Comparison of ENCODE assay signal across 8 mouse cellular contexts in genomic region chr11:62005241-62005910, GRCm38 (mm10). TPM values are rescaled to one million over a fixed set of nuclear protein-coding genes. Genes with fewer than 3 reads are reported as not detected.
DNase-seq lines count a peak whose midpoint lies in the region; ATAC-seq and TF ChIP-seq lines count a peak whose summit lies in the region.

No protein-coding gene starts in this region.

- peak overlapping the region; percentile 13; the same call in 1 of the 2 replicates for H3K4me3 ChIP-seq in heart, postnatal 0 days (ENCODE audit: low read depth, low read length)
- peak overlapping the region; percentile 39 for H3K4me3 ChIP-seq in liver, embryonic 15.5 days (replicated peaks)
- H3K4me3 ChIP-seq in forebrain, embryonic 14.5 days (ENCODE audit: low read depth, low read length), result no peak overlapping the region

- no peaks in the 10 kb centered on the region for H3K27me3 ChIP-seq in heart, postnatal 0 days (ENCODE audit: control insufficient read depth, insufficient read depth, low read length)
- H3K27me3 ChIP-seq in liver, embryonic 15.5 days, result 0 out of 2 replicates have a peak, but pooled peaks cover 3% of the 10 kb centered on the region
- H3K27me3 ChIP-seq in forebrain, embryonic 14.5 days (replicated peaks; ENCODE audit: control insufficient read depth, insufficient read depth, low read length), result no peaks in the 10 kb centered on the region

- peak overlapping the region; percentile 26 for H3K4me2 ChIP-seq in heart, postnatal 0 days (ENCODE audit: low read depth, low read length)
- H3K4me2 ChIP-seq in liver, embryonic 15.5 days, result peak overlapping the region; percentile 61
- no peak overlapping the region for H3K4me2 ChIP-seq in forebrain, embryonic 14.5 days (ENCODE audit: low read length)

- peak overlapping the region; percentile 82 for H3K27ac ChIP-seq in heart, postnatal 0 days (ENCODE audit: low read depth)
- H3K27ac ChIP-seq in liver, embryonic 15.5 days (replicated peaks), result peak overlapping the region; percentile 83
- H3K27ac ChIP-seq in forebrain, embryonic 14.5 days (ENCODE audit: low read depth, low read length), result no peak overlapping the region

- peak; percentile 48 for DNase-seq in gastrocnemius, postnatal 14 days
- no peak for DNase-seq in gastrocnemius, adult 8-10 months (ENCODE audit: low spot score in 2 of 2)
- peak; percentile 18 for DNase-seq in CD4-positive helper T cell, adult 2 months (ENCODE audit: low read depth, low spot score)
- DNase-seq in heart, postnatal 0 days (ENCODE audit: low spot score), result peak; percentile 57
- DNase-seq in skeletal muscle tissue, adult 2 months (ENCODE audit: low read depth, low spot score), result peak; percentile 30
- DNase-seq in forebrain, embryonic 14.5 days (ENCODE audit: low spot score), result no peak

- H3K9me3 ChIP-seq in heart, postnatal 0 days (replicated peaks; ENCODE audit: control insufficient read depth, low read length), result no peaks in the 10 kb centered on the region
- no peaks in the 10 kb centered on the region for H3K9me3 ChIP-seq in liver, embryonic 15.5 days (replicated peaks)
- H3K9me3 ChIP-seq in forebrain, embryonic 14.5 days (replicated peaks; ENCODE audit: control insufficient read depth, low read length), result no peaks in the 10 kb centered on the region

- WGBS in heart, postnatal 0 days, result 30% methylated on average over 14 of the region's 14 CpGs
- WGBS in liver, embryonic 15.5 days (ENCODE audit: insufficient replicate concordance), result 13% methylated on average over 14 of the region's 14 CpGs
- 64% methylated on average over 14 of the region's 14 CpGs for WGBS in forebrain, embryonic 14.5 days

- H3K36me3 ChIP-seq in heart, postnatal 0 days (replicated peaks; ENCODE audit: control insufficient read depth, insufficient read depth, low read length), result no peaks in the 10 kb centered on the region
- peaks cover 5% of the 10 kb centered on the region for H3K36me3 ChIP-seq in liver, embryonic 15.5 days (replicated peaks)
- H3K36me3 ChIP-seq in forebrain, embryonic 14.5 days (ENCODE audit: control insufficient read depth, insufficient read depth, low read length), result no peaks in the 10 kb centered on the region

- no peaks in the 10 kb centered on the region; the same call in 1 of the 2 replicates for H3K4me1 ChIP-seq in heart, postnatal 0 days (ENCODE audit: control insufficient read depth, insufficient read depth)
- peaks cover 52% of the 10 kb centered on the region for H3K4me1 ChIP-seq in liver, embryonic 15.5 days (replicated peaks)
- H3K4me1 ChIP-seq in forebrain, embryonic 14.5 days (ENCODE audit: control insufficient read depth, insufficient read depth, low read length), result no peaks in the 10 kb centered on the region

- no peak overlapping the region for H3K9ac ChIP-seq in heart, postnatal 0 days (replicated peaks; ENCODE audit: low read depth, low read length)
- H3K9ac ChIP-seq in liver, embryonic 15.5 days, result peak overlapping the region; percentile 33; the same call in 1 of the 2 replicates
- no peak overlapping the region for H3K9ac ChIP-seq in forebrain, embryonic 14.5 days (ENCODE audit: low read length)

- no peak for TF ChIP-seq EP300 in heart, postnatal 0 days (IDR thresholded peaks at IDR 0.05; ENCODE audit: low read depth)

- intact Hi-C loops in gastrocnemius, postnatal 14 days (cut with DNase I; ENCODE audit: low total_unique reads), result no loop called here

- ATAC-seq in common myeloid progenitor, adult 5-6 weeks (replicated peaks; ENCODE audit: low read depth, poor library complexity, severe bottlenecking), result peak; percentile 88
- 0 out of 2 replicates have a peak, but pooled peaks have one; percentile 44 for ATAC-seq in heart, postnatal 0 days (ENCODE audit: insufficient read depth, low read depth)
- ATAC-seq in liver, embryonic 15.5 days (ENCODE audit: insufficient read depth), result peak; percentile 64
- ATAC-seq in forebrain, embryonic 14.5 days, result no peak

- no peak for TF ChIP-seq CTCF in heart, postnatal 0 days (IDR thresholded peaks at IDR 0.05; ENCODE audit: low read depth)

RNA-seq across cellular contexts. Expression of gene Specc1, which starts 48.8 kb away (rescaled TPM):
- 1 to 10 TPM; 5.0 to 5.4 TPM for total RNA-seq in gastrocnemius, postnatal 14 days (2021)
- 1 to 10 TPM; 1.5 to 2.7 (median 1.7) TPM for total RNA-seq in gastrocnemius, adult 8-10 months (2022)
- 33.6 and 33.9 TPM in 2 replicates for total RNA-seq in common myeloid progenitor, adult 5-6 weeks (2017)
- total RNA-seq in heart, postnatal 0 days (2014; rRNA removed; ENCODE audit: low replicate concordance), result 5.8 and 8.4 TPM in 2 replicates
- 4.7 and 5.2 TPM in 2 replicates for polyA plus RNA-seq in heart, postnatal 0 days (2015; fragmentation: Nextera tagmentation; extraction: Ambion mirVana)
- 54.4 and 57.0 TPM in 2 replicates for polyA plus RNA-seq in liver, embryonic 15.5 days (2015; fragmentation: Nextera tagmentation; extraction: Ambion mirVana)
- polyA plus RNA-seq in forebrain, embryonic 14.5 days (2014; fragmentation: Nextera tagmentation; extraction: Ambion mirVana), result 9.2 and 10.8 TPM in 2 replicates

Comparison
In these comparisons a context has a peak if more than half of its experiments do, and no peak if none do; other contexts are left out.
1. DNase-seq: peak in gastrocnemius, postnatal 14 days (single experiment), CD4-positive helper T cell, adult 2 months (single experiment), heart, postnatal 0 days (single experiment) and skeletal muscle tissue, adult 2 months (single experiment); none in gastrocnemius, adult 8-10 months (0 of 2) and forebrain, embryonic 14.5 days (single experiment).